Mouse (Mus musculus): ENCODE data around the gene Chka. TPM values are rescaled to one million over a fixed set of nuclear protein-coding genes. Genes with fewer than 3 reads are reported as not detected.

Chka gene
- polyA plus RNA-seq, 1 experiment = 30.9 TPM

- Histone ChIP-seq H3K27me3 (ENCODE audit: control insufficient read depth, insufficient read depth, insufficient read length) (no peaks in the 10 kb centered on the region), H3K79me2 (ENCODE audit: control insufficient read depth, insufficient read depth) (peaks cover 53% of the 10 kb centered on the region), H3K79me3 (ENCODE audit: low read depth) (peaks cover 17% of the 10 kb centered on the region), H3ac (ENCODE audit: control insufficient read depth, insufficient read length, low read depth) (no peak overlapping the region), H3K4me3 (ENCODE audit: insufficient read depth, poor library complexity, severe bottlenecking) (no peak overlapping the region), H3K36me3 (ENCODE audit: control insufficient read depth, insufficient read depth) (peaks cover 16% of the 10 kb centered on the region)
- TF ChIP-seq MYOD1 (IDR thresholded peaks at IDR 0.05; ENCODE audit: control insufficient read depth, insufficient read length, low read depth) = no peak
- no peak for TF ChIP-seq CEBPB (IDR thresholded peaks at IDR 0.05; ENCODE audit: low read depth)
- no peak for TF ChIP-seq MAX (IDR thresholded peaks at IDR 0.05)
- TF ChIP-seq CTCF (IDR thresholded peaks at IDR 0.05; ENCODE audit: control insufficient read depth, insufficient read depth, insufficient read length) = no peak
- no peak for TF ChIP-seq MYOG (IDR thresholded peaks at IDR 0.05; ENCODE audit: control insufficient read depth, extremely low read depth, insufficient read length)
- no peak for TF ChIP-seq FOSL1 (IDR thresholded peaks at IDR 0.05; ENCODE audit: insufficient read depth, low read length, poor library complexity, severe bottlenecking)
- no peak for TF ChIP-seq USF1 (IDR thresholded peaks at IDR 0.05; ENCODE audit: low read depth)
Measured at GRCm38 (mm10) chr19:3871468-3871867, 19.9 kb downstream of the Chka start.

GRCm38 (mm10) chr19:3872373-3872772, 20.8 kb downstream of the Chka start:
- Histone ChIP-seq H3K79me3 (ENCODE audit: low read depth) (peaks cover 17% of the 10 kb centered on the region), H3K4me3 (ENCODE audit: insufficient read depth, poor library complexity, severe bottlenecking) (no peak overlapping the region), H3K79me2 (ENCODE audit: control insufficient read depth, insufficient read depth) (peaks cover 53% of the 10 kb centered on the region), H3K36me3 (ENCODE audit: control insufficient read depth, insufficient read depth) (peaks cover 12% of the 10 kb centered on the region), H3K27me3 (ENCODE audit: control insufficient read depth, insufficient read depth, insufficient read length) (no peaks in the 10 kb centered on the region), H3ac (ENCODE audit: control insufficient read depth, insufficient read length, low read depth) (no peak overlapping the region)
- TF ChIP-seq CTCF (IDR thresholded peaks at IDR 0.05; ENCODE audit: control insufficient read depth, insufficient read depth, insufficient read length) (no peak), FOSL1 (IDR thresholded peaks at IDR 0.05; ENCODE audit: insufficient read depth, low read length, poor library complexity, severe bottlenecking) (no peak), USF1 (IDR thresholded peaks at IDR 0.05; ENCODE audit: low read depth) (no peak), MYOD1 (IDR thresholded peaks at IDR 0.05; ENCODE audit: control insufficient read depth, insufficient read length, low read depth) (no peak), MYOG (IDR thresholded peaks at IDR 0.05; ENCODE audit: control insufficient read depth, extremely low read depth, insufficient read length) (no peak), CEBPB (IDR thresholded peaks at IDR 0.05; ENCODE audit: low read depth) (no peak), MAX (IDR thresholded peaks at IDR 0.05) (no peak)

- no peaks in the 10 kb centered on the region for H3K27me3 ChIP-seq (ENCODE audit: control insufficient read depth, insufficient read depth, insufficient read length)
- no peak for TF ChIP-seq CEBPB (IDR thresholded peaks at IDR 0.05; ENCODE audit: low read depth)
- TF ChIP-seq MYOG (IDR thresholded peaks at IDR 0.05; ENCODE audit: control insufficient read depth, extremely low read depth, insufficient read length) = no peak
- no peak for TF ChIP-seq MAX (IDR thresholded peaks at IDR 0.05)
- TF ChIP-seq USF1 (IDR thresholded peaks at IDR 0.05; ENCODE audit: low read depth) = no peak
- TF ChIP-seq FOSL1 (IDR thresholded peaks at IDR 0.05; ENCODE audit: insufficient read depth, low read length, poor library complexity, severe bottlenecking) = no peak
- TF ChIP-seq CTCF (IDR thresholded peaks at IDR 0.05; ENCODE audit: control insufficient read depth, insufficient read depth, insufficient read length) = no peak
- TF ChIP-seq MYOD1 (IDR thresholded peaks at IDR 0.05; ENCODE audit: control insufficient read depth, insufficient read length, low read depth) = no peak
- H3K4me3 ChIP-seq (ENCODE audit: insufficient read depth, poor library complexity, severe bottlenecking) = no peak overlapping the region
- H3ac ChIP-seq (ENCODE audit: control insufficient read depth, insufficient read length, low read depth) = no peak overlapping the region
- peaks cover 16% of the 10 kb centered on the region for H3K79me3 ChIP-seq (ENCODE audit: low read depth)
- peaks cover 41% of the 10 kb centered on the region for H3K79me2 ChIP-seq (ENCODE audit: control insufficient read depth, insufficient read depth)
- peaks cover 12% of the 10 kb centered on the region for H3K36me3 ChIP-seq (ENCODE audit: control insufficient read depth, insufficient read depth)
Measured at GRCm38 (mm10) chr19:3875045-3875444, 23.5 kb downstream of the Chka start.

GRCm38 (mm10) chr19:3880054-3880848, 28.7 kb downstream of the Chka start:
- no peak for TF ChIP-seq MAX (IDR thresholded peaks at IDR 0.05)
- TF ChIP-seq MYOD1 (IDR thresholded peaks at IDR 0.05; ENCODE audit: control insufficient read depth, insufficient read length, low read depth) = no peak
- no peak for TF ChIP-seq USF1 (IDR thresholded peaks at IDR 0.05; ENCODE audit: low read depth)
- no peak for TF ChIP-seq CTCF (IDR thresholded peaks at IDR 0.05; ENCODE audit: control insufficient read depth, insufficient read depth, insufficient read length)
- TF ChIP-seq FOSL1 (IDR thresholded peaks at IDR 0.05; ENCODE audit: insufficient read depth, low read length, poor library complexity, severe bottlenecking) = no peak
- no peak for TF ChIP-seq CEBPB (IDR thresholded peaks at IDR 0.05; ENCODE audit: low read depth)
- TF ChIP-seq MYOG (IDR thresholded peaks at IDR 0.05; ENCODE audit: control insufficient read depth, extremely low read depth, insufficient read length) = no peak
- peaks cover 2% of the 10 kb centered on the region for H3K79me3 ChIP-seq (ENCODE audit: low read depth)
- peaks cover 13% of the 10 kb centered on the region for H3K79me2 ChIP-seq (ENCODE audit: control insufficient read depth, insufficient read depth)
- H3K36me3 ChIP-seq (ENCODE audit: control insufficient read depth, insufficient read depth) = peaks cover 13% of the 10 kb centered on the region
- H3ac ChIP-seq (ENCODE audit: control insufficient read depth, insufficient read length, low read depth) = no peak overlapping the region
- no peak overlapping the region for H3K4me3 ChIP-seq (ENCODE audit: insufficient read depth, poor library complexity, severe bottlenecking)
- H3K27me3 ChIP-seq (ENCODE audit: control insufficient read depth, insufficient read depth, insufficient read length) = no peaks in the 10 kb centered on the region

- no peaks in the 10 kb centered on the region for H3K27me3 ChIP-seq (ENCODE audit: control insufficient read depth, insufficient read depth, insufficient read length)
- TF ChIP-seq MYOG (IDR thresholded peaks at IDR 0.05; ENCODE audit: control insufficient read depth, extremely low read depth, insufficient read length) = no peak
- H3ac ChIP-seq (ENCODE audit: control insufficient read depth, insufficient read length, low read depth) = no peak overlapping the region
Measured at GRCm38 (mm10) chr19:3882214-3882613, 30.6 kb downstream of the Chka start.

More at GRCm38 (mm10) chr19:3882214-3882613, 30.6 kb downstream of the Chka start:
- no peak overlapping the region for H3K4me3 ChIP-seq (ENCODE audit: insufficient read depth, poor library complexity, severe bottlenecking)
- H3K79me2 ChIP-seq (ENCODE audit: control insufficient read depth, insufficient read depth) = peaks cover 13% of the 10 kb centered on the region
- H3K79me3 ChIP-seq (ENCODE audit: low read depth) = no peaks in the 10 kb centered on the region
- peaks cover 22% of the 10 kb centered on the region for H3K36me3 ChIP-seq (ENCODE audit: control insufficient read depth, insufficient read depth)

All from C2C12 (cell line).